Mouse (Mus musculus): Measurements from ENCODE around the gene AC140267.1. TPM values are rescaled to one million over a fixed set of nuclear protein-coding genes. Genes with fewer than 3 reads are reported as not detected.

Gene AC140267.1
- polyA plus RNA-seq, 2 experiments, result not detected

GRCm38 (mm10) chr15:80256656-80257601 lies 21.3 kb downstream of the AC140267.1 start:
- ATAC-seq (ENCODE audit: insufficient read depth) (no peak), DNase-seq (ENCODE audit: low read depth in 3 of 3, low spot score in 3 of 3) (peak in 1 of 3 experiments; percentile 26)
- Histone ChIP-seq H3K36me3 (replicated peaks; ENCODE audit: control insufficient read depth, insufficient read depth, low read depth) (peaks cover 41% of the 10 kb centered on the region), H3K9ac (replicated peaks) (peak overlapping the region; percentile 96), H3K27me3 (ENCODE audit: control insufficient read depth, insufficient read depth, low read length) (no peaks in the 10 kb centered on the region), H3K4me1 (replicated peaks; ENCODE audit: control insufficient read depth in 2 of 2, insufficient read depth in 2 of 2, low read length in 1 of 2) (peaks cover 38 to 48% of the 10 kb centered on the region in 2 experiments), H3K4me3 (ENCODE audit: insufficient read depth in 1 of 2, low read depth in 2 of 2, low read length in 2 of 2) (peak overlapping the region; percentile 87 to 91), H3K4me2 (ENCODE audit: low read depth) (peak overlapping the region; percentile 90), H3K27ac (peak overlapping the region; percentile 97), H3K9me3 (ENCODE audit: control insufficient read depth, low read length) (no peaks in the 10 kb centered on the region)
- WGBS (ENCODE audit: insufficient replicate concordance), result 48% methylated on average over 12 of the region's 12 CpGs
- TF ChIP-seq EP300 (IDR thresholded peaks at IDR 0.05; ENCODE audit: low read depth) (no peak), CTCF (IDR thresholded peaks at IDR 0.05; ENCODE audit: low read depth) (no peak)

- H3K27me3 ChIP-seq (ENCODE audit: control insufficient read depth, insufficient read depth, low read length), result no peaks in the 10 kb centered on the region
- H3K4me2 ChIP-seq (ENCODE audit: low read depth), result peak overlapping the region; percentile 90
- H3K4me3 ChIP-seq (ENCODE audit: insufficient read depth in 1 of 2, low read depth in 2 of 2, low read length in 2 of 2), result peak overlapping the region; percentile 87 to 91
- TF ChIP-seq CTCF (IDR thresholded peaks at IDR 0.05; ENCODE audit: low read depth) (no peak), EP300 (IDR thresholded peaks at IDR 0.05; ENCODE audit: low read depth) (no peak)
- H3K27ac ChIP-seq, result peak overlapping the region; percentile 97
- peaks cover 41% of the 10 kb centered on the region for H3K36me3 ChIP-seq (replicated peaks; ENCODE audit: control insufficient read depth, insufficient read depth, low read depth)
- H3K4me1 ChIP-seq (replicated peaks; ENCODE audit: control insufficient read depth in 2 of 2, insufficient read depth in 2 of 2, low read length in 1 of 2), result peaks cover 38 to 48% of the 10 kb centered on the region in 2 experiments
- 26% methylated on average over 4 of the region's 4 CpGs for WGBS (ENCODE audit: insufficient replicate concordance)
- no peak for ATAC-seq (ENCODE audit: insufficient read depth)
- H3K9me3 ChIP-seq (ENCODE audit: control insufficient read depth, low read length), result no peaks in the 10 kb centered on the region
- peak overlapping the region; percentile 96 for H3K9ac ChIP-seq (replicated peaks)
- DNase-seq (ENCODE audit: low read depth in 3 of 3, low spot score in 3 of 3), result peak in 1 of 3 experiments; percentile 28
Observed at GRCm38 (mm10) chr15:80257602-80258239, 22.1 kb downstream of the AC140267.1 start.

- Histone ChIP-seq H3K36me3 (replicated peaks; ENCODE audit: control insufficient read depth, insufficient read depth, low read depth) (peaks cover 36% of the 10 kb centered on the region), H3K4me1 (replicated peaks; ENCODE audit: control insufficient read depth in 2 of 2, insufficient read depth in 2 of 2, low read length in 1 of 2) (peaks cover 40 to 51% of the 10 kb centered on the region in 2 experiments), H3K27ac (peak overlapping the region; percentile 97), H3K4me2 (ENCODE audit: low read depth) (peak overlapping the region; percentile 90), H3K4me3 (ENCODE audit: insufficient read depth in 1 of 2, low read depth in 2 of 2, low read length in 2 of 2) (peak overlapping the region; percentile 87 to 91), H3K9me3 (ENCODE audit: control insufficient read depth, low read length) (no peaks in the 10 kb centered on the region), H3K27me3 (ENCODE audit: control insufficient read depth, insufficient read depth, low read length) (no peaks in the 10 kb centered on the region), H3K9ac (replicated peaks) (peak overlapping the region; percentile 96)
- TF ChIP-seq CTCF (IDR thresholded peaks at IDR 0.05; ENCODE audit: low read depth) (no peak), EP300 (IDR thresholded peaks at IDR 0.05; ENCODE audit: low read depth) (0 out of 2 replicates have a peak, but pooled peaks have one; percentile 26)
- 39% methylated on average over 11 of the region's 11 CpGs for WGBS (ENCODE audit: insufficient replicate concordance)
- ATAC-seq (ENCODE audit: insufficient read depth), result peak; percentile 60
- peak; percentile 68 to 75 (median 75) for DNase-seq (ENCODE audit: low read depth in 3 of 3, low spot score in 3 of 3)
Observed at GRCm38 (mm10) chr15:80258240-80259170, 22.9 kb downstream of the AC140267.1 start.

- H3K4me1 ChIP-seq (replicated peaks; ENCODE audit: control insufficient read depth in 2 of 2, insufficient read depth in 2 of 2, low read length in 1 of 2), result peaks cover 33 to 42% of the 10 kb centered on the region in 2 experiments
- no peaks in the 10 kb centered on the region for H3K9me3 ChIP-seq (ENCODE audit: control insufficient read depth, low read length)
- WGBS (ENCODE audit: insufficient replicate concordance), result 88% methylated on average over 8 of the region's 8 CpGs
- no peaks in the 10 kb centered on the region for H3K27me3 ChIP-seq (ENCODE audit: control insufficient read depth, insufficient read depth, low read length)
- DNase-seq (ENCODE audit: low read depth in 3 of 3, low spot score in 3 of 3) (no peak), ATAC-seq (ENCODE audit: insufficient read depth) (no peak)
- no peak overlapping the region for H3K4me3 ChIP-seq (ENCODE audit: insufficient read depth in 1 of 2, low read depth in 2 of 2, low read length in 2 of 2)
- peak overlapping the region; percentile 97 for H3K27ac ChIP-seq
- peaks cover 36% of the 10 kb centered on the region for H3K36me3 ChIP-seq (replicated peaks; ENCODE audit: control insufficient read depth, insufficient read depth, low read depth)
- H3K4me2 ChIP-seq (ENCODE audit: low read depth), result peak overlapping the region; percentile 90
- TF ChIP-seq CTCF (IDR thresholded peaks at IDR 0.05; ENCODE audit: low read depth) (no peak), EP300 (IDR thresholded peaks at IDR 0.05; ENCODE audit: low read depth) (no peak)
- H3K9ac ChIP-seq (replicated peaks), result peak overlapping the region; percentile 68
Observed at GRCm38 (mm10) chr15:80259406-80260045, 23.9 kb downstream of the AC140267.1 start.
